Mouse (Mus musculus): ENCODE measurements at regions not wholly inside any gene's neighbourhood (a gene's known extent, or its start where the extent isn't known, plus 50 kb on each side); places are given as distances from the start of the nearest gene placed in this dataset.

- Histone ChIP-seq H3K27ac (ENCODE audit: insufficient read depth, low read length) (no peak overlapping the region), H3K27me3 (ENCODE audit: control insufficient read depth, insufficient read depth, low read length, poor library complexity, severe bottlenecking) (no peaks in the 10 kb centered on the region)
Measured at GRCm38 (mm10) chr15:94219907-94220306, 245.3 kb downstream of the Adamts20 start.

GRCm38 (mm10) chr15:94216703-94217102 is 248.5 kb downstream of the Adamts20 start:
- H3K27me3 ChIP-seq (ENCODE audit: control insufficient read depth, insufficient read depth, low read length, poor library complexity, severe bottlenecking) = no peaks in the 10 kb centered on the region
- H3K9ac ChIP-seq (ENCODE audit: low read depth, poor library complexity, severe bottlenecking) = no peak overlapping the region
- H3K36me3 ChIP-seq (ENCODE audit: control insufficient read depth, insufficient read depth, low read length, poor library complexity, severe bottlenecking) = no peaks in the 10 kb centered on the region
- H3K4me3 ChIP-seq (ENCODE audit: low read depth, low read length) = no peak overlapping the region
- H3K4me1 ChIP-seq (ENCODE audit: control insufficient read depth, insufficient read depth, low read length) = no peaks in the 10 kb centered on the region
- TF ChIP-seq EP300 (IDR thresholded peaks at IDR 0.05; ENCODE audit: insufficient read depth, low read depth, low read length) = no peak
- no peak for TF ChIP-seq POLR2A (IDR thresholded peaks at IDR 0.05; ENCODE audit: insufficient read depth, low read length)
- TF ChIP-seq CTCF (IDR thresholded peaks at IDR 0.05; ENCODE audit: low read depth, low read length) = no peak
- H3K9me3 ChIP-seq (replicated peaks; ENCODE audit: control insufficient read depth, insufficient read depth, low read length, poor library complexity, severe bottlenecking) = no peaks in the 10 kb centered on the region
- no peak overlapping the region for H3K27ac ChIP-seq (ENCODE audit: insufficient read depth, low read length)

More at GRCm38 (mm10) chr15:94219907-94220306, 245.3 kb downstream of the Adamts20 start:
- Histone ChIP-seq H3K9me3 (replicated peaks; ENCODE audit: control insufficient read depth, insufficient read depth, low read length, poor library complexity, severe bottlenecking) (no peaks in the 10 kb centered on the region), H3K9ac (ENCODE audit: low read depth, poor library complexity, severe bottlenecking) (no peak overlapping the region), H3K4me3 (ENCODE audit: low read depth, low read length) (no peak overlapping the region), H3K36me3 (ENCODE audit: control insufficient read depth, insufficient read depth, low read length, poor library complexity, severe bottlenecking) (no peaks in the 10 kb centered on the region), H3K4me1 (ENCODE audit: control insufficient read depth, insufficient read depth, low read length) (no peaks in the 10 kb centered on the region)
- no peak for TF ChIP-seq POLR2A (IDR thresholded peaks at IDR 0.05; ENCODE audit: insufficient read depth, low read length)
- no peak for TF ChIP-seq CTCF (IDR thresholded peaks at IDR 0.05; ENCODE audit: low read depth, low read length)
- TF ChIP-seq EP300 (IDR thresholded peaks at IDR 0.05; ENCODE audit: insufficient read depth, low read depth, low read length) = no peak

- no peak overlapping the region for H3K27ac ChIP-seq (ENCODE audit: insufficient read depth, low read length)
- H3K9me3 ChIP-seq (replicated peaks; ENCODE audit: control insufficient read depth, insufficient read depth, low read length, poor library complexity, severe bottlenecking) = no peaks in the 10 kb centered on the region
Measured at GRCm38 (mm10) chr15:94214440-94214839, 250.8 kb downstream of the Adamts20 start.

GRCm38 (mm10) chr15:94213393-94213792 is 251.8 kb downstream of the Adamts20 start:
- H3K9ac ChIP-seq (ENCODE audit: low read depth, poor library complexity, severe bottlenecking) = no peak overlapping the region
- no peaks in the 10 kb centered on the region for H3K27me3 ChIP-seq (ENCODE audit: control insufficient read depth, insufficient read depth, low read length, poor library complexity, severe bottlenecking)

More at GRCm38 (mm10) chr15:94214440-94214839, 250.8 kb downstream of the Adamts20 start:
- H3K4me3 ChIP-seq (ENCODE audit: low read depth, low read length) = no peak overlapping the region
- TF ChIP-seq POLR2A (IDR thresholded peaks at IDR 0.05; ENCODE audit: insufficient read depth, low read length) (no peak), EP300 (IDR thresholded peaks at IDR 0.05; ENCODE audit: insufficient read depth, low read depth, low read length) (no peak), CTCF (IDR thresholded peaks at IDR 0.05; ENCODE audit: low read depth, low read length) (no peak)
- H3K9ac ChIP-seq (ENCODE audit: low read depth, poor library complexity, severe bottlenecking) = no peak overlapping the region
- H3K36me3 ChIP-seq (ENCODE audit: control insufficient read depth, insufficient read depth, low read length, poor library complexity, severe bottlenecking) = no peaks in the 10 kb centered on the region
- no peaks in the 10 kb centered on the region for H3K27me3 ChIP-seq (ENCODE audit: control insufficient read depth, insufficient read depth, low read length, poor library complexity, severe bottlenecking)
- H3K4me1 ChIP-seq (ENCODE audit: control insufficient read depth, insufficient read depth, low read length) = no peaks in the 10 kb centered on the region

GRCm38 (mm10) chr15:94208476-94208875 is 256.7 kb downstream of the Adamts20 start:
- TF ChIP-seq CTCF (IDR thresholded peaks at IDR 0.05; ENCODE audit: low read depth, low read length) (no peak), EP300 (IDR thresholded peaks at IDR 0.05; ENCODE audit: insufficient read depth, low read depth, low read length) (no peak), POLR2A (IDR thresholded peaks at IDR 0.05; ENCODE audit: insufficient read depth, low read length) (no peak)
- H3K9ac ChIP-seq (ENCODE audit: low read depth, poor library complexity, severe bottlenecking) = no peak overlapping the region
- H3K4me1 ChIP-seq (ENCODE audit: control insufficient read depth, insufficient read depth, low read length) = no peaks in the 10 kb centered on the region
- no peaks in the 10 kb centered on the region for H3K27me3 ChIP-seq (ENCODE audit: control insufficient read depth, insufficient read depth, low read length, poor library complexity, severe bottlenecking)
- no peaks in the 10 kb centered on the region for H3K36me3 ChIP-seq (ENCODE audit: control insufficient read depth, insufficient read depth, low read length, poor library complexity, severe bottlenecking)
- H3K27ac ChIP-seq (ENCODE audit: insufficient read depth, low read length) = no peak overlapping the region
- H3K4me3 ChIP-seq (ENCODE audit: low read depth, low read length) = no peak overlapping the region
- H3K9me3 ChIP-seq (replicated peaks; ENCODE audit: control insufficient read depth, insufficient read depth, low read length, poor library complexity, severe bottlenecking) = no peaks in the 10 kb centered on the region

More at GRCm38 (mm10) chr15:94213393-94213792, 251.8 kb downstream of the Adamts20 start:
- H3K4me3 ChIP-seq (ENCODE audit: low read depth, low read length) = no peak overlapping the region
- H3K36me3 ChIP-seq (ENCODE audit: control insufficient read depth, insufficient read depth, low read length, poor library complexity, severe bottlenecking) = no peaks in the 10 kb centered on the region
- H3K4me1 ChIP-seq (ENCODE audit: control insufficient read depth, insufficient read depth, low read length) = no peaks in the 10 kb centered on the region
- H3K9me3 ChIP-seq (replicated peaks; ENCODE audit: control insufficient read depth, insufficient read depth, low read length, poor library complexity, severe bottlenecking) = no peaks in the 10 kb centered on the region
- no peak for TF ChIP-seq CTCF (IDR thresholded peaks at IDR 0.05; ENCODE audit: low read depth, low read length)
- TF ChIP-seq POLR2A (IDR thresholded peaks at IDR 0.05; ENCODE audit: insufficient read depth, low read length) = no peak
- no peak for TF ChIP-seq EP300 (IDR thresholded peaks at IDR 0.05; ENCODE audit: insufficient read depth, low read depth, low read length)
- no peak overlapping the region for H3K27ac ChIP-seq (ENCODE audit: insufficient read depth, low read length)

GRCm38 (mm10) chr15:94206454-94206853 is 258.8 kb downstream of the Adamts20 start:
- no peak overlapping the region for H3K4me3 ChIP-seq (ENCODE audit: low read depth, low read length)
- no peaks in the 10 kb centered on the region for H3K36me3 ChIP-seq (ENCODE audit: control insufficient read depth, insufficient read depth, low read length, poor library complexity, severe bottlenecking)
- H3K27me3 ChIP-seq (ENCODE audit: control insufficient read depth, insufficient read depth, low read length, poor library complexity, severe bottlenecking) = no peaks in the 10 kb centered on the region
- no peak overlapping the region for H3K9ac ChIP-seq (ENCODE audit: low read depth, poor library complexity, severe bottlenecking)
- no peaks in the 10 kb centered on the region for H3K9me3 ChIP-seq (replicated peaks; ENCODE audit: control insufficient read depth, insufficient read depth, low read length, poor library complexity, severe bottlenecking)
- no peak for TF ChIP-seq EP300 (IDR thresholded peaks at IDR 0.05; ENCODE audit: insufficient read depth, low read depth, low read length)
- TF ChIP-seq CTCF (IDR thresholded peaks at IDR 0.05; ENCODE audit: low read depth, low read length) = no peak
- no peak for TF ChIP-seq POLR2A (IDR thresholded peaks at IDR 0.05; ENCODE audit: insufficient read depth, low read length)
- no peak overlapping the region for H3K27ac ChIP-seq (ENCODE audit: insufficient read depth, low read length)
- H3K4me1 ChIP-seq (ENCODE audit: control insufficient read depth, insufficient read depth, low read length) = no peaks in the 10 kb centered on the region
